Mouse (Mus musculus) neutrophil, adult 65 days (primary cell): Measurements from ENCODE around the gene Zfp981. TPM values are rescaled to one million over a fixed set of nuclear protein-coding genes. Genes with fewer than 3 reads are reported as not detected.

Experiments
- total RNA-seq: library from RNA; stranded (reverse); gene quantifications from 2 replicates; pipeline ENCODE4 v1.2.4, GENCODE M21; 2023

Gene Zfp981
- total RNA-seq: 0.41 TPM in 1 of 2 replicates, not detected in the other

GRCm38 (mm10) chr4:146501727-146502126 lies at the start of gene Zfp981:
Zfp981 (plus strand) TSS chr4:146502027.

Other genes with a start within 250 kb of the Zfp981 start
- gene Zfp992, start 53.0 kb upstream of the Zfp981 start, total RNA-seq: 2.3 and 2.7 TPM in 2 replicates
- gene Zfp993, start 108.9 kb downstream of the Zfp981 start, total RNA-seq: 3.1 TPM in 1 of 2 replicates, not detected in the other